Mouse (Mus musculus) lung, postnatal 0 days (tissue): Measurements from ENCODE around the gene Msx3.

Experiments used
- CTCF ChIP-seq: IDR thresholded peaks from 2 replicates; pipeline ENCODE4 v1.5.1; 2016; ENCODE audit warnings: antibody characterized with exemption, mild to moderate bottlenecking
- EP300 ChIP-seq: IDR thresholded peaks from 2 replicates; pipeline ENCODE4 v1.6.1; 2016; ENCODE audit warnings: antibody characterized with exemption, mild to moderate bottlenecking, control low read depth

GRCm38 (mm10) chr7:140081408-140082241, 32.7 kb upstream of the Msx3 start:
- TF ChIP-seq CTCF (no peak), EP300 (no peak)
